Mouse (Mus musculus) ES-Bruce4 (cell line): ENCODE results near the gene Depdc1b. TPM values are rescaled to one million over a fixed set of nuclear protein-coding genes. Genes with fewer than 3 reads are reported as not detected.

Source experiments
- H3K27ac ChIP-seq: 2 replicates; pipeline ENCODE4 v1.5.1; 2012; ENCODE audit warnings: low read length, inconsistent platforms; ENCODE audit not compliant: insufficient read depth
- H3K27me3 ChIP-seq: 2 replicates; pipeline ENCODE4 v1.6.1; 2012; ENCODE audit warnings: mild to moderate bottlenecking, low read length, inconsistent platforms; ENCODE audit not compliant: control insufficient read depth, poor library complexity, insufficient read depth, severe bottlenecking
- H3K36me3 ChIP-seq: 2 replicates; pipeline ENCODE4 v1.6.1; 2012; ENCODE audit warnings: inconsistent platforms, mild to moderate bottlenecking, low read length, moderate library complexity; ENCODE audit not compliant: control insufficient read depth, poor library complexity, insufficient read depth, severe bottlenecking
- H3K4me1 ChIP-seq: one replicate; pipeline ENCODE4 v1.8.1; 2011; ENCODE audit warnings: low read length; ENCODE audit not compliant: control insufficient read depth, insufficient read depth
- H3K4me3 ChIP-seq: 2 replicates; pipeline ENCODE4 v1.5.1; 2011; ENCODE audit warnings: low read depth, mild to moderate bottlenecking, low read length
- H3K9ac ChIP-seq: 2 replicates; pipeline ENCODE4 v1.6.1; 2012; ENCODE audit warnings: low read depth, mild to moderate bottlenecking, inconsistent platforms; ENCODE audit not compliant: poor library complexity, severe bottlenecking
- H3K9me3 ChIP-seq: replicated peaks from 2 replicates; pipeline ENCODE4 v1.6.1; 2012; ENCODE audit warnings: mild to moderate bottlenecking, low read length, inconsistent platforms; ENCODE audit not compliant: control insufficient read depth, poor library complexity, insufficient read depth, severe bottlenecking
- CTCF ChIP-seq: IDR thresholded peaks from one replicate; pipeline ENCODE4 v1.8.1; 2011; ENCODE audit warnings: low read depth, low read length
- EP300 ChIP-seq: IDR thresholded peaks from 2 replicates; pipeline ENCODE4 v1.6.1; 2011; ENCODE audit warnings: low read depth, low read length; ENCODE audit not compliant: insufficient read depth
- POLR2A ChIP-seq: IDR thresholded peaks from one replicate; pipeline ENCODE4 v1.8.1; 2011; ENCODE audit warnings: low read length; ENCODE audit not compliant: insufficient read depth
- polyA plus RNA-seq: library from polyadenylated mRNA; stranded (reverse); fragments of >200 nt; gene quantifications from 2 replicates; pipeline ENCODE4 v1.2.4, GENCODE M21; 2011; ENCODE audit warnings: low read depth; ENCODE audit not compliant: missing spikeins, insufficient read depth, insufficient read length

Depdc1b gene
- polyA plus RNA-seq, 1 experiment, result 15.2 TPM

- H3K36me3 ChIP-seq, result no peaks in the 10 kb centered on the region
- H3K27me3 ChIP-seq, result no peaks in the 10 kb centered on the region
- no peak overlapping the region for H3K9ac ChIP-seq
- no peak overlapping the region for H3K27ac ChIP-seq
- H3K4me3 ChIP-seq, result no peak overlapping the region
- no peak for TF ChIP-seq CTCF
- no peak for TF ChIP-seq EP300
- TF ChIP-seq POLR2A, result no peak
- H3K9me3 ChIP-seq, result no peaks in the 10 kb centered on the region
- H3K4me1 ChIP-seq, result no peaks in the 10 kb centered on the region
Measured at GRCm38 (mm10) chr13:108338076-108338836, 22.1 kb downstream of the Depdc1b start.

GRCm38 (mm10) chr13:108339907-108340596, 23.9 kb downstream of the Depdc1b start:
- H3K27me3 ChIP-seq, result no peaks in the 10 kb centered on the region
- H3K9ac ChIP-seq, result no peak overlapping the region
- no peaks in the 10 kb centered on the region for H3K36me3 ChIP-seq
- TF ChIP-seq POLR2A (no peak), CTCF (no peak), EP300 (no peak)
- H3K4me1 ChIP-seq, result no peaks in the 10 kb centered on the region
- no peaks in the 10 kb centered on the region for H3K9me3 ChIP-seq
- H3K4me3 ChIP-seq, result no peak overlapping the region
- H3K27ac ChIP-seq, result no peak overlapping the region

GRCm38 (mm10) chr13:108341585-108341984, 25.5 kb downstream of the Depdc1b start:
- H3K9ac ChIP-seq, result no peak overlapping the region
- no peak overlapping the region for H3K4me3 ChIP-seq
- no peaks in the 10 kb centered on the region for H3K9me3 ChIP-seq

GRCm38 (mm10) chr13:108345756-108346155, 29.6 kb downstream of the Depdc1b start:
- no peaks in the 10 kb centered on the region for H3K36me3 ChIP-seq
- no peaks in the 10 kb centered on the region for H3K27me3 ChIP-seq
- no peaks in the 10 kb centered on the region for H3K9me3 ChIP-seq
- H3K4me3 ChIP-seq, result no peak overlapping the region
- TF ChIP-seq EP300, result no peak
- no peak for TF ChIP-seq POLR2A
- no peak for TF ChIP-seq CTCF
- H3K9ac ChIP-seq, result no peak overlapping the region
- H3K27ac ChIP-seq, result no peak overlapping the region
- H3K4me1 ChIP-seq, result no peaks in the 10 kb centered on the region

More at GRCm38 (mm10) chr13:108341585-108341984, 25.5 kb downstream of the Depdc1b start:
- no peaks in the 10 kb centered on the region for H3K36me3 ChIP-seq
- TF ChIP-seq CTCF, result peak; percentile 51
- TF ChIP-seq EP300, result no peak
- no peaks in the 10 kb centered on the region for H3K4me1 ChIP-seq
- H3K27me3 ChIP-seq, result no peaks in the 10 kb centered on the region
- no peak overlapping the region for H3K27ac ChIP-seq

- H3K9ac ChIP-seq, result no peak overlapping the region
- TF ChIP-seq CTCF (no peak), EP300 (no peak), POLR2A (no peak)
- H3K36me3 ChIP-seq, result no peaks in the 10 kb centered on the region
- H3K27me3 ChIP-seq, result no peaks in the 10 kb centered on the region
- no peak overlapping the region for H3K27ac ChIP-seq
- H3K4me3 ChIP-seq, result no peak overlapping the region
- no peaks in the 10 kb centered on the region for H3K4me1 ChIP-seq
- no peaks in the 10 kb centered on the region for H3K9me3 ChIP-seq
Measured at GRCm38 (mm10) chr13:108347016-108347415, 30.9 kb downstream of the Depdc1b start.

GRCm38 (mm10) chr13:108349624-108350023, 33.5 kb downstream of the Depdc1b start:
- H3K9me3 ChIP-seq, result no peaks in the 10 kb centered on the region
- no peak overlapping the region for H3K9ac ChIP-seq
- no peaks in the 10 kb centered on the region for H3K36me3 ChIP-seq
- H3K4me1 ChIP-seq, result no peaks in the 10 kb centered on the region
- H3K27ac ChIP-seq, result no peak overlapping the region
- TF ChIP-seq EP300 (no peak), CTCF (no peak), POLR2A (no peak)
- no peak overlapping the region for H3K4me3 ChIP-seq
- H3K27me3 ChIP-seq, result no peaks in the 10 kb centered on the region
